Mouse (Mus musculus) spleen, embryonic (tissue): ENCODE results near the gene Rnd1.

Experiments used
- CTCF ChIA-PET: fragments of 350-600 bp; sonication (Branson Sonifier 250); formaldehyde crosslinking; loops from one replicate; lab custom pipeline; 2022; lab: Charles Lee

The Rnd1 gene

GRCm38 (mm10) chr15:98676940-98677728 is at the start of gene Rnd1:
TSS of gene Rnd1 (minus strand) at chr15:98677461.
- CTCF ChIA-PET, result interaction anchor here (0.5 to 0.6 kb wide), 2 partner anchors 43 to 46 kb away, joined by 3 to 4 read pairs; partner anchors contain the start of gene Cacnb3

- CTCF ChIA-PET, result no interaction called here
These were observed 49.5 kb upstream of the Rnd1 start for GRCm38 (mm10) chr15:98726746-98727145.

- CTCF ChIA-PET, result no interaction called here
These were observed 48.8 kb upstream of the Rnd1 start for GRCm38 (mm10) chr15:98726079-98726478.

GRCm38 (mm10) chr15:98724441-98724840 is 47.2 kb upstream of the Rnd1 start:
- CTCF ChIA-PET, result no interaction called here

GRCm38 (mm10) chr15:98722854-98723253 is 45.6 kb upstream of the Rnd1 start:
- CTCF ChIA-PET, result interaction anchor here (0.6 to 0.7 kb wide), 2 partner anchors 41 to 63 kb away, joined by 3 read pairs; no protein-coding TSS in a partner anchor

- CTCF ChIA-PET, result interaction anchor here (0.7 kb wide), 1 partner anchor 42 kb away, joined by 3 read pairs; no protein-coding TSS in a partner anchor
These were observed 44.9 kb upstream of the Rnd1 start for GRCm38 (mm10) chr15:98722191-98722590.

- CTCF ChIA-PET, result no interaction called here
These were observed 40.0 kb upstream of the Rnd1 start for GRCm38 (mm10) chr15:98717301-98717700.

- CTCF ChIA-PET, result no interaction called here
These were observed 37.0 kb upstream of the Rnd1 start for GRCm38 (mm10) chr15:98714230-98714652.

- CTCF ChIA-PET, result no interaction called here
These were observed 33.2 kb upstream of the Rnd1 start for GRCm38 (mm10) chr15:98710442-98710841.

- CTCF ChIA-PET, result interaction anchor here (0.8 kb wide), 1 partner anchor 737 kb away, joined by 11 read pairs; no protein-coding TSS in a partner anchor
These were observed 30.6 kb upstream of the Rnd1 start, which contains the start of gene Ccdc65 for GRCm38 (mm10) chr15:98707766-98708372. TSS of gene Ccdc65 (plus strand) at chr15:98708207.

- CTCF ChIA-PET, result no interaction called here
These were observed 27.1 kb upstream of the Rnd1 start for GRCm38 (mm10) chr15:98704312-98704711.

GRCm38 (mm10) chr15:98699190-98700105 is 22.2 kb upstream of the Rnd1 start:
- CTCF ChIA-PET, result interaction anchor here (0.6 to 0.7 kb wide), 4 partner anchors 31 to 188 kb away, joined by 3 to 5 read pairs (median 4); no protein-coding TSS in a partner anchor

GRCm38 (mm10) chr15:98696216-98696615 is 19.0 kb upstream of the Rnd1 start:
- CTCF ChIA-PET, result interaction anchor here (0.6 kb wide), 1 partner anchor 21 kb away, joined by 4 read pairs; no protein-coding TSS in a partner anchor

GRCm38 (mm10) chr15:98695726-98696125 is 18.5 kb upstream of the Rnd1 start:
- CTCF ChIA-PET, result no interaction called here

GRCm38 (mm10) chr15:98692171-98692715 is 15.0 kb upstream of the Rnd1 start:
- CTCF ChIA-PET, result no interaction called here

GRCm38 (mm10) chr15:98691486-98692147 is 14.4 kb upstream of the Rnd1 start:
- CTCF ChIA-PET, result interaction anchor here (0.6 kb wide), 1 partner anchor 366 kb away, joined by 3 read pairs; no protein-coding TSS in a partner anchor

GRCm38 (mm10) chr15:98689682-98690081 is 12.4 kb upstream of the Rnd1 start:
- CTCF ChIA-PET, result no interaction called here

- CTCF ChIA-PET, result no interaction called here
These were observed 8.7 kb upstream of the Rnd1 start for GRCm38 (mm10) chr15:98685926-98686325.

- CTCF ChIA-PET, result no interaction called here
These were observed 6.5 kb upstream of the Rnd1 start for GRCm38 (mm10) chr15:98683746-98684145.

- CTCF ChIA-PET, result no interaction called here
These were observed 5.9 kb upstream of the Rnd1 start for GRCm38 (mm10) chr15:98683177-98683576.
